Mouse (Mus musculus) cortical plate, adult 2 months (tissue): Measurements from ENCODE around the gene Lypd6.

Experiments used
- CTCF ChIP-seq: fragments of 200-500 bp; IDR thresholded peaks from 2 replicates; pipeline ENCODE4 v1.5.1; 2011; ENCODE audit warnings: mild to moderate bottlenecking, control low read depth, low read length; ENCODE audit not compliant: insufficient read depth; ENCODE audit errors: extremely low read depth
- POLR2A ChIP-seq: fragments of 200-500 bp; IDR thresholded peaks from 2 replicates; pipeline ENCODE4 v1.6.1; 2011; ENCODE audit warnings: mild to moderate bottlenecking, low read length, control low read depth; ENCODE audit not compliant: insufficient read depth; ENCODE audit errors: extremely low read depth

DNA sequence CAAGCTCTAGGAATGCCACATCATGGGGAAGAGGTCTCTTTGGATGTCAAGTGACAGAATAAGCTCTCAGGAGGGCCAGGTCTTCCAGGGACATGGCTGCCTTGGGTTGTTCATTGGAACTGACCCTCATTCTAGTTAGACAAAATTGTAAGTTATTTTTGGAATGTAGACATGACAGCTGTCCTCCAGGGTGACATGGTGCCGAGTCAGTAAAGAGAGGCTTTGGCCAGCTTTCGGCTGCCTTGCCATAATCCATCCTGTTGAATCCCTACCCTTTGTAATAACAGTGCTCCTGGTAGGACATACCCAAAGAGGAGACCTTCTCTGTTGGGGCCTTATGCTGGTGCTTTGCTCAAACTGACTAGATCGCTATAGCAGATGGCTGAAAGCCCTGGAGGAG, 39.8 kb downstream of the Lypd6 start:
- no peak for TF ChIP-seq CTCF
- no peak for TF ChIP-seq POLR2A
